ENCODE assay signal across 10 mouse cellular contexts in genomic region chr1:75345036-75345935, GRCm38 (mm10). TPM values are rescaled to one million over a fixed set of nuclear protein-coding genes. Genes with fewer than 3 reads are reported as not detected.
DNase-seq lines count a peak whose midpoint lies in the region; ATAC-seq and TF ChIP-seq lines count a peak whose summit lies in the region.
"Had no signal": no experiment of that assay in that cellular context is flagged by ENCODE, and none has a peak within 500 bp of the region (broad histone marks: within the 10 kb centered on the region; RNA-seq: fewer than 3 reads in every experiment).

No protein-coding gene starts in this region.

- no peak for TF ChIP-seq POLR2A in small intestine, adult 2 months (IDR thresholded peaks at IDR 0.05; ENCODE audit: low read depth, low read length)

- H3K4me2 ChIP-seq in lung, postnatal 0 days (replicated peaks; ENCODE audit: low read depth, low read length): no peak overlapping the region
- peak overlapping the region; percentile 35 for H3K4me2 ChIP-seq in embryonic facial prominence, embryonic 12.5 days (replicated peaks)

- no peak for TF ChIP-seq EP300 in lung, postnatal 0 days (IDR thresholded peaks at IDR 0.05)

- intact Hi-C loops in heart, postnatal 10 days (cut with DNase I): loop anchor here (2.0 kb wide), 1 partner anchor 16 kb away; the partner anchor contains the start of gene Des
- intact Hi-C loops in left cerebral cortex, postnatal 10 days (cut with DNase I): loop anchor here (10.0 kb wide), 1 partner anchor 250 kb away; no protein-coding TSS in a partner anchor

- peak; percentile 16; the same call in 1 of the 2 replicates for ATAC-seq in lung, postnatal 0 days
- ATAC-seq in embryonic facial prominence, embryonic 12.5 days (ENCODE audit: insufficient number of reproducible peaks, insufficient read depth, low FRiP score, low TSS enrichment): no peak
- ATAC-seq in monocyte, adult 5-6 weeks (replicated peaks; ENCODE audit: insufficient number of reproducible peaks, low FRiP score, low TSS enrichment, poor library complexity, severe bottlenecking): no peak

- no peak overlapping the region for H3K4me3 ChIP-seq in lung, postnatal 0 days (ENCODE audit: low read depth, low read length)
- no peak overlapping the region for H3K4me3 ChIP-seq in embryonic facial prominence, embryonic 12.5 days
- H3K4me3 ChIP-seq in small intestine, adult 2 months (ENCODE audit: low read depth, low read length): no peak overlapping the region; the same call in 1 of the 2 replicates
- H3K4me3 ChIP-seq: erythroblast, embryonic 14.5 days had no signal

- 44% methylated on average over 20 of the region's 20 CpGs for WGBS in lung, postnatal 0 days
- WGBS in embryonic facial prominence, embryonic 12.5 days: 23% methylated on average over 20 of the region's 20 CpGs
- 62% methylated on average over 20 of the region's 20 CpGs for WGBS in small intestine, adult 2 months

- H3K9ac ChIP-seq in lung, postnatal 0 days (replicated peaks; ENCODE audit: low read depth): no peak overlapping the region
- no peak overlapping the region for H3K9ac ChIP-seq in embryonic facial prominence, embryonic 12.5 days

- 0 out of 2 replicates have a peak, but pooled peaks cover 2% of the 10 kb centered on the region for H3K4me1 ChIP-seq in lung, postnatal 0 days (ENCODE audit: insufficient read depth, low read depth, low read length)
- peaks cover 36% of the 10 kb centered on the region for H3K4me1 ChIP-seq in embryonic facial prominence, embryonic 12.5 days
- no peaks in the 10 kb centered on the region for H3K4me1 ChIP-seq in small intestine, adult 2 months (ENCODE audit: control insufficient read depth, insufficient read depth, insufficient read length, low read length)

- no peaks in the 10 kb centered on the region for H3K36me3 ChIP-seq in lung, postnatal 0 days (ENCODE audit: insufficient read depth, low read length)
- no peaks in the 10 kb centered on the region for H3K36me3 ChIP-seq in embryonic facial prominence, embryonic 12.5 days
- no peaks in the 10 kb centered on the region for H3K36me3 ChIP-seq in small intestine, adult 2 months (ENCODE audit: control insufficient read depth, insufficient read depth, low read length)

- no peak for DNase-seq in lung, postnatal 0 days (ENCODE audit: low spot score)
- DNase-seq in lung, postnatal 14 days: no peak
- peak; percentile 48 to 49 for DNase-seq in heart, postnatal 10 days
- no peak for DNase-seq in left cerebral cortex, postnatal 10 days (ENCODE audit: extremely low spot score in 1 of 2, low spot score in 2 of 2)
- DNase-seq: adrenal gland, adult 8-10 months; layer of hippocampus, postnatal 36 days had no signal

- H3K9me3 ChIP-seq in lung, postnatal 0 days (ENCODE audit: low read length): no peaks in the 10 kb centered on the region
- H3K9me3 ChIP-seq in embryonic facial prominence, embryonic 12.5 days: no peaks in the 10 kb centered on the region

- no peak overlapping the region for H3K27ac ChIP-seq in lung, postnatal 0 days (ENCODE audit: low read length)
- H3K27ac ChIP-seq in embryonic facial prominence, embryonic 12.5 days: peak overlapping the region; percentile 55
- H3K27ac ChIP-seq in small intestine, adult 2 months (ENCODE audit: insufficient read depth, low read depth, low read length): peak overlapping the region; percentile 55

- H3K27me3 ChIP-seq in lung, postnatal 0 days (replicated peaks; ENCODE audit: insufficient read depth, low read length): no peaks in the 10 kb centered on the region
- no peaks in the 10 kb centered on the region for H3K27me3 ChIP-seq in embryonic facial prominence, embryonic 12.5 days
- H3K27me3 ChIP-seq in small intestine, adult 2 months (ENCODE audit: control insufficient read depth, insufficient read depth, low read length): no peaks in the 10 kb centered on the region

- peak; percentile 21; the same call in 1 of the 2 replicates for TF ChIP-seq CTCF in lung, postnatal 0 days (IDR thresholded peaks at IDR 0.05)
- TF ChIP-seq CTCF in small intestine, adult 2 months (IDR thresholded peaks at IDR 0.05; ENCODE audit: extremely low read depth, insufficient read length, insufficient replicate concordance, low read depth, low read length): no peak

RNA-seq across cellular contexts. Expression of gene Des, which starts 14.8 kb away (rescaled TPM):
- polyA plus RNA-seq in lung, postnatal 0 days (2015; fragmentation: Nextera tagmentation; extraction: Ambion mirVana): 59.4 and 67.3 TPM in 2 replicates
- 15.9 and 20.1 TPM in 2 replicates for polyA plus RNA-seq in embryonic facial prominence, embryonic 12.5 days (2016; fragmentation: Nextera tagmentation; extraction: Ambion mirVana)
- total RNA-seq in heart, postnatal 10 days (2021): 100 to 1,000 TPM; 909 to 916 TPM
- 152 and 216 TPM in 2 replicates for polyA plus RNA-seq in small intestine, adult 2 months (2012; rRNA removed)
- total RNA-seq in monocyte, adult 5-6 weeks (2017): not detected in 3 replicates
- 1 to 10 TPM; 1.5 TPM for total RNA-seq in left cerebral cortex, postnatal 10 days (2021)

RNA-seq across cellular contexts. Expression of gene Dnpep, which starts 27.5 kb away (rescaled TPM):
- polyA plus RNA-seq in lung, postnatal 0 days (2015; fragmentation: Nextera tagmentation; extraction: Ambion mirVana): 109 TPM in 2 replicates
- polyA plus RNA-seq in embryonic facial prominence, embryonic 12.5 days (2016; fragmentation: Nextera tagmentation; extraction: Ambion mirVana): 136 and 143 TPM in 2 replicates
- 10 to 100 TPM; 92.2 to 92.7 TPM for total RNA-seq in heart, postnatal 10 days (2021)
- 157 and 865 TPM in 2 replicates for polyA plus RNA-seq in small intestine, adult 2 months (2012; rRNA removed)
- 24.0 to 37.3 TPM (median 32.1 TPM) in 3 replicates for total RNA-seq in monocyte, adult 5-6 weeks (2017)
- 10 to 100 TPM; 60.6 to 67.1 TPM for total RNA-seq in left cerebral cortex, postnatal 10 days (2021)

RNA-seq across cellular contexts. Expression of gene Speg, which starts 29.8 kb away (rescaled TPM):
- 15.4 and 16.4 TPM in 2 replicates for polyA plus RNA-seq in lung, postnatal 0 days (2015; fragmentation: Nextera tagmentation; extraction: Ambion mirVana)
- 26.1 and 26.7 TPM in 2 replicates for polyA plus RNA-seq in embryonic facial prominence, embryonic 12.5 days (2016; fragmentation: Nextera tagmentation; extraction: Ambion mirVana)
- total RNA-seq in heart, postnatal 10 days (2021): 100 to 1,000 TPM; 104 to 112 TPM
- 21.5 and 23.2 TPM in 2 replicates for polyA plus RNA-seq in small intestine, adult 2 months (2012; rRNA removed)
- total RNA-seq in monocyte, adult 5-6 weeks (2017): 0.49 TPM in 1 of 3 replicates, not detected in the others
- total RNA-seq in left cerebral cortex, postnatal 10 days (2021): 100 to 1,000 TPM; 182 to 186 TPM

Comparison
In these comparisons a context has a peak if more than half of its experiments do, and no peak if none do; other contexts are left out.
1. DNase-seq: peak in heart, postnatal 10 days (2 of 2); none in lung, postnatal 0 days (single experiment), lung, postnatal 14 days (single experiment) and left cerebral cortex, postnatal 10 days (0 of 2).
2. RNA of gene Des, which starts 14.8 kb away (total RNA-seq): 909 to 916 TPM in heart, postnatal 10 days; 1.5 TPM in left cerebral cortex, postnatal 10 days and not detected in monocyte, adult 5-6 weeks; every median in the first group is over 100 times any median in the second.
3. RNA of gene Speg, which starts 29.8 kb away (total RNA-seq): 182 to 186 TPM in left cerebral cortex, postnatal 10 days and 104 to 112 TPM in heart, postnatal 10 days; 0.49 TPM in monocyte, adult 5-6 weeks; every median in the first group is over 10 times any median in the second.